Mouse (Mus musculus): ENCODE data around the gene Mks1.

DNA sequence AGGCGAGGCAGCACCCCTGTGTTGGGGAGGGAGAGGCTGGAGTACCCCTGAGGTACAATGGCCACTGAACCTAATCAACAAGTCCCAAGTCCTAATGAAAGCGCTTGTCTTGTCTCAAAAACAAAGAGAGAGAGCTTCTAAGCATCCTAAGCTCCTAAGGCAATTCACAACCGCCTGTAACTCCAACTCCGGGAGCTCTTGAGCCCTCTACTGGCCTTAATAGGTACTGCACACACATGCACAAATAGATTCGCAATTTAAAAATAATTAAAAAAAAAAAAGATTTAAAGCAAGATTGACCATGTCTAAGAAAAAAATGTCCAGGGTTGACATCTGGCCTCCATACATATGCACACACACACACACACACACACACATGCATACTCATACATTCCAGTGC lies 30.5 kb downstream of the Mks1 start:
- TF ChIP-seq CTCF (IDR thresholded peaks at IDR 0.05; ENCODE audit: low read depth, low read length) (no peak), POLR2A (IDR thresholded peaks at IDR 0.05; ENCODE audit: borderline replicate concordance, low read depth, low read length) (no peak)

Measured in bone marrow macrophage, adult 2 months (primary cell).